Mouse (Mus musculus) C2C12 (cell line): ENCODE measurements at regions not wholly inside any gene's neighbourhood (a gene's known extent, or its start where the extent isn't known, plus 50 kb on each side); places are given as distances from the start of the nearest gene placed in this dataset.

Experiments used
- CTCF ChIP-seq: IDR thresholded peaks from one replicate; pipeline ENCODE4 v1.5.1; 2011; ENCODE audit not compliant: control insufficient read depth, insufficient read depth, insufficient read length
- FOSL1 ChIP-seq: IDR thresholded peaks from one replicate; pipeline ENCODE4 v1.8.0; 2011; ENCODE audit warnings: mild to moderate bottlenecking, low read length; ENCODE audit not compliant: poor library complexity, insufficient read depth, severe bottlenecking
- MAX ChIP-seq: IDR thresholded peaks from one replicate; pipeline ENCODE4 v1.6.1; 2011; ENCODE audit warnings: mild to moderate bottlenecking, control low read depth
- MYOD1 ChIP-seq: IDR thresholded peaks from one replicate; pipeline ENCODE4 v1.6.1; 2011; ENCODE audit warnings: low read depth; ENCODE audit not compliant: control insufficient read depth, insufficient read length
- MYOG ChIP-seq: IDR thresholded peaks from one replicate; pipeline ENCODE4 v1.6.1; 2011; ENCODE audit not compliant: control insufficient read depth, insufficient read length; ENCODE audit errors: extremely low read depth
- USF1 ChIP-seq: IDR thresholded peaks from one replicate; pipeline ENCODE4 v1.6.1; 2011; ENCODE audit warnings: low read depth, mild to moderate bottlenecking, control low read depth, moderate library complexity

DNA sequence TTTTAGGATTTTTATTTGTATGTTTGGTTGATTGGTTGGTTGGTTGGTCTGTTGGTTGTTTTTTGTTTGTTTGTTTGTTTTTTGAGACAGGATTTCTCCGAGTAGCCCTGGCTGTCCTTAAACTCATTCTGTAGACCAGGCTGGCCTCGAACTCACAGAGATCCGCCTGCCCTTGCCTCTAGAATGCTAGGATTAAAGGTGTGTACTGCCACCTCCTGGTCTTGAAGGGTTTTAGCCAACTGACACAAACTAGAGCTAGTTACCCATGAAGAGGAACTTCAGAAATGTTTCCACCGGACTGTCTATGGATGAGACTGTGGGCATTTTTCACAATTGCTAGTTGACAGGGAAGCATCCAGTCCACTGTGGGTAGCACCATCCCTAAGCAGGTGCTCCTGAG, 191.7 kb downstream of the Matn1 start:
- no peak for TF ChIP-seq CTCF
- TF ChIP-seq MYOD1 = no peak
- no peak for TF ChIP-seq FOSL1
- TF ChIP-seq MAX = no peak
- no peak for TF ChIP-seq MYOG
- TF ChIP-seq USF1 = no peak
